Mouse (Mus musculus) testis, adult 2 months (tissue): ENCODE measurements around the gene Noc2l.

ENCODE experiments used
- CTCF ChIP-seq: fragments of 200-500 bp; IDR thresholded peaks from 2 replicates; pipeline ENCODE4 v1.5.1; 2012; ENCODE audit warnings: low read depth, mild to moderate bottlenecking, inconsistent platforms, low read length, moderate library complexity; ENCODE audit not compliant: control insufficient read depth, insufficient read depth, insufficient replicate concordance
- POLR2A ChIP-seq: fragments of 200-500 bp; IDR thresholded peaks from 2 replicates; pipeline ENCODE4 v1.6.1; 2012; ENCODE audit warnings: low read depth, mild to moderate bottlenecking, inconsistent platforms, low read length, moderate library complexity; ENCODE audit not compliant: control insufficient read depth

- TF ChIP-seq CTCF (no peak), POLR2A (no peak)
Measured at GRCm38 (mm10) chr4:156193200-156193590, 42.6 kb upstream of the Noc2l start.
